Mouse (Mus musculus) left cerebral cortex, adult 9 months (tissue): Measurements from ENCODE around the gene Cdh19.

Source experiments
- DNase-seq, 2 experiments: peaks; one replicate each; pipeline ENCODE4 v3.0.0; 2022; ENCODE audit warnings: low spot score in 2 of 2

The Cdh19 gene

GRCm38 (mm10) chr1:110977484-110977883, at the start of gene Cdh19:
TSS of gene Cdh19 (minus strand) at chr1:110977584.
- no peak for DNase-seq

- peak; percentile 8 to 28 for DNase-seq
These were observed 43.2 kb upstream of the Cdh19 start for GRCm38 (mm10) chr1:111020434-111021060.

- DNase-seq, result no peak
These were observed 40.3 kb upstream of the Cdh19 start for GRCm38 (mm10) chr1:111017640-111018039.

GRCm38 (mm10) chr1:110989824-110990223, 12.4 kb upstream of the Cdh19 start:
- no peak for DNase-seq

- DNase-seq, result no peak
These were observed 8.2 kb downstream of the Cdh19 start for GRCm38 (mm10) chr1:110969201-110969600.

GRCm38 (mm10) chr1:110909752-110910151, 67.6 kb downstream of the Cdh19 start:
- DNase-seq, result no peak

- DNase-seq, result no peak
These were observed 68.2 kb downstream of the Cdh19 start for GRCm38 (mm10) chr1:110909218-110909617.

GRCm38 (mm10) chr1:110904266-110904665, 73.1 kb downstream of the Cdh19 start:
- no peak for DNase-seq
